Mouse (Mus musculus) central nervous system, embryonic 11.5 days (tissue): Measurements from ENCODE around the gene Tomm20l. TPM values are rescaled to one million over a fixed set of nuclear protein-coding genes. Genes with fewer than 3 reads are reported as not detected.

Experiments used
- polyA plus RNA-seq: library from polyadenylated mRNA; depleted of rRNA; stranded (reverse); fragments of >200 nt; gene quantifications from 2 replicates; pipeline ENCODE4 v1.2.3, GENCODE M21; 2012; rRNA removed

The Tomm20l gene
- polyA plus RNA-seq: not detected in 2 replicates

GRCm38 (mm10) chr12:71111331-71111730, at the start of gene Tomm20l:
Gene Tomm20l, plus strand, starts transcription at chr12:71111428.

DNA sequence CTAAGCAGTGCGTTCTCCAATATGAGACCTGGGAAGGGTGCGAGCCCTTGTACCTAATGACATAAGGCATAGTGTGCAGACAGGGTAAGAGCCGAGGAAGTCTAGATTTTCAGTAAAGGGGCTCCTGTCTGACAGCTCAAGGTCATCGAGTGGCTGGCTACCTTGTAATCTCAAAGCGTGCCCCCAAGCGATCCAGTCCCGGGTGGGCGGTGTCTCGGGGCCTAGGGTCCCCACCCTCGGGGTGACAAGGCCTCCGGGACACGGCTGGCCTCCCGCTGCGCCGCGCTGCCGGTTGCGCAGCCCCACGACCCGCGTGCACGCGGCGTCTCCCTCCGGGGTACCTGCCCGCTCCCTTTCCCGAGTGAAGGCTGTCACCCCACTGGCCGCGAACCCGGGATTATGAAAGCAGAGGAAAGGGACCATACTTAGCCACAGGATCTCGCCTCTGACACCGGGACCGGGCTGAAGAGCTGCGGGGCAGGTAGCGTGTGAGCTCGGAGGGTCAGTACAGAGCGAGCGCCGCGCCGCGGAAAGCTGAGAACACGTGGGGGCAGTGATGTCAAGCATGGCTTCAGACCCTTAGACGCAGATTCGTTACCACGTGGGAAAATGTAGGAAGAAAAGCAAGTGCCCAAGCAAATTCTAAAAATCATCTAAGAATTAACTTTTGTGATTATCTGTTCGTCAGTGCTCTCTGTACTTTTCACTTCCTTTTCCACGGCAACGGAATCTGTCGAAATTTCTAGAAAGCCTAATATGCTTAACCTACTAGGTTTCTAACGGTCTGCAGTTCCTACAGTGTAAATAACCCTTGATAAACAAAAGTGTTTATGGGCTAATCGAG, 25.1 kb downstream of the Tomm20l start, which contains the start of the genes Timm9 and 2700049A03Rik:
TSS of gene Timm9 (minus strand) at position 555 of the 844 bp plus-strand sequence.
TSS of gene 2700049A03Rik (plus strand) at position 719 of the 844 bp plus-strand sequence.

Other genes starting within 250 kb of the Tomm20l start
- gene Actr10, start 173.6 kb upstream of the Tomm20l start, polyA plus RNA-seq: 92.6 and 108 TPM in 2 replicates
- 276 and 356 TPM in 2 replicates for gene Psma3, start 136.8 kb upstream of the Tomm20l start, polyA plus RNA-seq
- 11.4 and 19.2 TPM in 2 replicates for gene Arid4a, start 95.4 kb upstream of the Tomm20l start, polyA plus RNA-seq
- gene Timm9, start 25.3 kb downstream of the Tomm20l start, polyA plus RNA-seq: 47.7 and 50.8 TPM in 2 replicates
- gene 2700049A03Rik, start 25.4 kb downstream of the Tomm20l start, polyA plus RNA-seq: 9.8 and 12.4 TPM in 2 replicates
- 26.4 and 37.8 TPM in 2 replicates for gene Dact1, start 198.5 kb downstream of the Tomm20l start, polyA plus RNA-seq